Comparison of ENCODE assay signal across 24 mouse cellular contexts in the genomic region with DNA sequence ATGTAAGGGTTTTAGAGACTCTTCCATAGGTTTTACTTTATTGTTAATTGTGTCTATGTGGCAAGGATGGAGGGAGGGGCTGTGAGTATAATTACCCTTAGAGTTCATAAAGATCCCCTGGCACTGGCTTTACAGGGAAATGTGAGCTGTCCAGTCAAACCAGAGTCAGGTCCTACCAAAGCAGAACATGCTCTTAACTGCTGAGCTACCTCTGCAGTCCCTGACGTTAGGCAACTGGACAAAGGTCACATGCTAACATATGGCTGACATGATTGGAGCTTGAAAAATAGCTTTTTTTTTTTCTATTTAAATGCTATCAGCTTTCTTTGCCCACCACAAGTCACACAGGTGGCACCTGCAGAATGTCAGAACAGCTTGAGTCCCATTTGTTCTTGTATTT. TPM values are rescaled to one million over a fixed set of nuclear protein-coding genes. Genes with fewer than 3 reads are reported as not detected.
DNase-seq lines count a peak whose midpoint lies in the region; ATAC-seq and TF ChIP-seq lines count a peak whose summit lies in the region.
"Had no signal": no experiment of that assay in that cellular context is flagged by ENCODE, and none has a peak within 500 bp of the region (broad histone marks: within the 10 kb centered on the region; RNA-seq: fewer than 3 reads in every experiment).

No protein-coding gene starts in this region.

- TF ChIP-seq EP300 in liver, postnatal 0 days (IDR thresholded peaks at IDR 0.05; ENCODE audit: low read depth), result no peak

- 40% methylated on average over 1 of the region's 1 CpGs for WGBS in liver, postnatal 0 days (ENCODE audit: insufficient replicate concordance)
- 36% methylated on average over 1 of the region's 1 CpGs for WGBS in liver, embryonic 11.5 days
- 59% methylated on average over 1 of the region's 1 CpGs for WGBS in intestine, embryonic 15.5 days
- WGBS in kidney, adult 2 months, result 42% methylated on average over 1 of the region's 1 CpGs

- H3K4me3 ChIP-seq in liver, postnatal 0 days (ENCODE audit: low read depth, low read length), result no peak overlapping the region
- H3K4me3 ChIP-seq in liver, embryonic 11.5 days (ENCODE audit: low read depth, low read length), result no peak overlapping the region
- H3K4me3 ChIP-seq in intestine, embryonic 15.5 days (replicated peaks), result no peak overlapping the region
- H3K4me3 ChIP-seq in kidney, adult 2 months (ENCODE audit: insufficient read depth, low read depth, low read length), result no peak overlapping the region
- H3K4me3 ChIP-seq: embryonic facial prominence, embryonic 12.5 days; embryonic facial prominence, embryonic 15.5 days; forebrain, embryonic 12.5 days; forebrain, embryonic 15.5 days; heart, embryonic 13.5 days had no signal

- no peak overlapping the region for H3K4me2 ChIP-seq in liver, postnatal 0 days (ENCODE audit: low read depth, low read length)
- no peak overlapping the region for H3K4me2 ChIP-seq in liver, embryonic 11.5 days
- H3K4me2 ChIP-seq in intestine, embryonic 15.5 days (replicated peaks), result no peak overlapping the region
- H3K4me2 ChIP-seq: embryonic facial prominence, embryonic 12.5 days; embryonic facial prominence, embryonic 15.5 days; forebrain, embryonic 12.5 days; forebrain, embryonic 15.5 days; heart, embryonic 13.5 days; hindbrain, embryonic 14.5 days had no signal

- peak; percentile 70 for ATAC-seq in liver, postnatal 0 days
- ATAC-seq in liver, embryonic 11.5 days (replicated peaks; ENCODE audit: low FRiP score), result no peak
- ATAC-seq in intestine, embryonic 15.5 days, result peak; percentile 31; the same call in 1 of the 2 replicates
- ATAC-seq: CD4-positive, CD25-positive, alpha-beta regulatory T cell, adult 4 months; forebrain, embryonic 15.5 days; hindbrain, postnatal 0 days had no signal

- no peak for TF ChIP-seq POLR2A in kidney, adult 2 months (IDR thresholded peaks at IDR 0.05; ENCODE audit: low read depth, low read length)

- H3K27ac ChIP-seq in liver, postnatal 0 days (ENCODE audit: low read depth), result peak overlapping the region; percentile 58
- H3K27ac ChIP-seq in liver, embryonic 11.5 days (ENCODE audit: low read depth, low read length), result no peak overlapping the region
- no peak overlapping the region for H3K27ac ChIP-seq in intestine, embryonic 15.5 days
- H3K27ac ChIP-seq in kidney, adult 2 months (ENCODE audit: insufficient read depth, low read depth, low read length), result no peak overlapping the region
- H3K27ac ChIP-seq: embryonic facial prominence, embryonic 12.5 days; embryonic facial prominence, embryonic 15.5 days; forebrain, embryonic 12.5 days; forebrain, embryonic 15.5 days; heart, embryonic 13.5 days; hindbrain, embryonic 14.5 days; hindbrain, postnatal 0 days had no signal

- H3K27me3 ChIP-seq in liver, postnatal 0 days (ENCODE audit: insufficient read depth, low read length), result no peaks in the 10 kb centered on the region
- no peaks in the 10 kb centered on the region for H3K27me3 ChIP-seq in liver, embryonic 11.5 days (replicated peaks; ENCODE audit: control insufficient read depth, insufficient read depth, low read length)
- no peaks in the 10 kb centered on the region for H3K27me3 ChIP-seq in intestine, embryonic 15.5 days (replicated peaks)
- no peaks in the 10 kb centered on the region for H3K27me3 ChIP-seq in kidney, adult 2 months (replicated peaks; ENCODE audit: control insufficient read depth, insufficient read depth, low read length)
- H3K27me3 ChIP-seq: embryonic facial prominence, embryonic 12.5 days; embryonic facial prominence, embryonic 15.5 days; forebrain, embryonic 12.5 days; forebrain, embryonic 15.5 days; heart, embryonic 13.5 days had no signal

- H3K4me1 ChIP-seq in liver, postnatal 0 days (ENCODE audit: insufficient read depth), result no peaks in the 10 kb centered on the region; the same call in 1 of the 2 replicates
- no peaks in the 10 kb centered on the region for H3K4me1 ChIP-seq in liver, embryonic 11.5 days (replicated peaks; ENCODE audit: control insufficient read depth, insufficient read depth, low read length)
- no peaks in the 10 kb centered on the region for H3K4me1 ChIP-seq in intestine, embryonic 15.5 days (replicated peaks)
- no peaks in the 10 kb centered on the region for H3K4me1 ChIP-seq in kidney, adult 2 months (ENCODE audit: control insufficient read depth, insufficient read depth, low read length)
- H3K4me1 ChIP-seq: embryonic facial prominence, embryonic 15.5 days; forebrain, embryonic 15.5 days had no signal

- no peak overlapping the region for H3K9ac ChIP-seq in liver, postnatal 0 days (replicated peaks)
- no peak overlapping the region for H3K9ac ChIP-seq in liver, embryonic 11.5 days (ENCODE audit: low read depth, low read length)
- H3K9ac ChIP-seq in intestine, embryonic 15.5 days, result no peak overlapping the region
- H3K9ac ChIP-seq: embryonic facial prominence, embryonic 12.5 days; embryonic facial prominence, embryonic 15.5 days; forebrain, embryonic 12.5 days; forebrain, embryonic 15.5 days; heart, embryonic 13.5 days; hindbrain, embryonic 14.5 days had no signal

- no peak for TF ChIP-seq CTCF in liver, postnatal 0 days (IDR thresholded peaks at IDR 0.05; ENCODE audit: low read depth)
- no peak for TF ChIP-seq CTCF in kidney, adult 2 months (conservative IDR thresholded peaks at IDR 0.05; ENCODE audit: insufficient read depth, insufficient read length, low read depth, low read length)

- H3K9me3 ChIP-seq in liver, postnatal 0 days (ENCODE audit: low read length), result no peaks in the 10 kb centered on the region
- no peaks in the 10 kb centered on the region for H3K9me3 ChIP-seq in liver, embryonic 11.5 days (ENCODE audit: control insufficient read depth, low read length)
- no peaks in the 10 kb centered on the region for H3K9me3 ChIP-seq in intestine, embryonic 15.5 days
- H3K9me3 ChIP-seq: embryonic facial prominence, embryonic 12.5 days; embryonic facial prominence, embryonic 15.5 days; forebrain, embryonic 12.5 days; forebrain, embryonic 15.5 days; heart, embryonic 13.5 days had no signal

- no peak for DNase-seq in liver, postnatal 0 days
- no peak for DNase-seq in liver, embryonic 11.5 days (ENCODE audit: low spot score)
- peak; percentile 31 for DNase-seq in A20 (ENCODE audit: low read depth, low spot score)
- no peak for DNase-seq in testis, postnatal 14 days (ENCODE audit: low spot score)
- no peak for DNase-seq in kidney, adult 2 months
- DNase-seq: adrenal gland, adult 2 months; adrenal gland, postnatal 14 days; cerebellum, adult 11 months; cerebellum, adult 2 months; cerebellum, adult 9-11 months; cerebellum, postnatal 25 days; gastrocnemius, postnatal 25 days; heart, adult 18-20 months; heart, postnatal 14 days; heart, postnatal 4 days had no signal

- 0 out of 2 replicates have a peak, but pooled peaks cover 2% of the 10 kb centered on the region for H3K36me3 ChIP-seq in liver, postnatal 0 days (replicated peaks; ENCODE audit: insufficient read depth, low read length)
- H3K36me3 ChIP-seq in liver, embryonic 11.5 days (ENCODE audit: control insufficient read depth, insufficient read depth, low read length), result peaks cover 5% of the 10 kb centered on the region; the same call in 1 of the 2 replicates
- H3K36me3 ChIP-seq in intestine, embryonic 15.5 days, result no peaks in the 10 kb centered on the region
- H3K36me3 ChIP-seq in kidney, adult 2 months (ENCODE audit: control insufficient read depth, insufficient read depth, low read length), result no peaks in the 10 kb centered on the region

RNA-seq across cellular contexts. Expression of gene L3mbtl3, which starts 25.6 kb away (rescaled TPM):
- polyA plus RNA-seq in liver, postnatal 0 days (2015; fragmentation: Nextera tagmentation; extraction: Ambion mirVana), result 2.0 and 2.3 TPM in 2 replicates
- 8.6 and 9.5 TPM in 2 replicates for polyA plus RNA-seq in liver, embryonic 11.5 days (2014; fragmentation: Nextera tagmentation; extraction: Ambion mirVana)
- polyA plus RNA-seq in intestine, embryonic 15.5 days (2015; fragmentation: Nextera tagmentation; extraction: Ambion mirVana), result 9.6 and 10.3 TPM in 2 replicates
- 3.4 and 3.6 TPM in 2 replicates for polyA plus RNA-seq in kidney, adult 2 months (2012; rRNA removed)
